Mouse (Mus musculus): ENCODE measurements at regions not wholly inside any gene's neighbourhood (a gene's known extent, or its start where the extent isn't known, plus 50 kb on each side); places are given as distances from the start of the nearest gene placed in this dataset.

- no peak for DNase-seq (ENCODE audit: extremely low spot score, low read depth, low spot score)
These were observed 1786.5 kb downstream of the Olfm4 start for GRCm38 (mm10) chr14:81770421-81770820.

DNA sequence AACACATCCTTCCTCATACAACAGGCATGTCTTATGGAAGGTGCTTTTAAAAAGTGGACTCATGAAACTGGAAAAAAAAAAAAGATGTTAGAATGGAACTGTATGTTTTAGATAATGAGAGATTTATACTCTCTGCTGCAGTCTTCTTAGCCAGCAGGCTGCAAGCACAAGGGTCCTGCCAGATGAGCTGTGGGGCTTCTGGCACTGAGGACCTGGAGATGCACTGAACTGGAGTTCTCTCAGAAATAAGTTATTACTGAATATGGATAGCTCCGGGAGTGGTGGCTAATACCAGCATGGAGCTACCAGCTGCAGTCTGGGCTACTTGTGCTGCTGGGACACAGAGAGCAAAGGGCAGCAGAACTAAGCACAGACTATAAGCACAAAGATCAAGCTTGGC lies 1787.9 kb downstream of the Olfm4 start:
- DNase-seq (ENCODE audit: extremely low spot score, low read depth, low spot score) = no peak

DNA sequence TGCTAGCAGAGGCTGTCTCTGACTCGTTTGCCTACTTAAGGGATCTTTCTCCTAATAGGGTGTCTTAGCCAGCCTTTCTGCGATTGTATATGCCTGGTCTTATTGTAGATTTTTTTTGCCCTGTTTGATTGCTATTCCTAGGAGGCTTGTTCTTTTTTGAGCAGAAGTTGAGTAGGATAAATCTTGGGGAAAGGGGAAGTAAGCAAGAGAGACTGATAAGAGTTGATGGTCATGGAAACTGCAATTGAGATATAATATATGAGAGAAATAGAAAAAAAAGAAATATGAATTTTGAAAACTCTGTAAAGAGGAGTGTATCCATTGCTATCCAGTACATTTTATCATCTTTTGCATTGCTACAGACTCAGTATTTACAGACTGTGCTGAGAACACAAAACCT lies 1805.0 kb downstream of the Olfm4 start:
- no peak for DNase-seq (ENCODE audit: extremely low spot score, low read depth, low spot score)

DNA sequence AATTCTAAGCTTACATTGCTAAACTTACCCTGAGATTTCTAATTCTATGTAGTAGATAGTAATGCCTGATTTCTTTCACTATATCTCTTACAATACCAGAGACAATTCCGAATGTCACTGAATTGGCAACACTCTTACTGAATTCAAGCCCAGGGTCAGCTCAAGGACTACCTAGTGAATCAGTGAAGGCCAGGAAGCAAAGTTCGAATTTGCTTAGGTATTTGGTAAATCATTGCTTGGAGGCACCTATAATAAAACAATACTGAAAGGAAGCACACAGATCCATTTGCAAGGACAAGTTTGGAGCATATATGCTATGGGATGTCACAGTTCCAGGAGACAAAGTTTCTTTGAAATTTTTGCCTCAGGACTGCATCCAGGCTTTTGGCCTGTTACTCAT lies 1839.9 kb downstream of the Olfm4 start:
- DNase-seq (ENCODE audit: extremely low spot score, low read depth, low spot score) = no peak

GRCm38 (mm10) chr14:81858617-81859016 lies 1874.7 kb downstream of the Olfm4 start:
- peak; percentile 22 for DNase-seq (ENCODE audit: extremely low spot score, low read depth, low spot score)

DNA sequence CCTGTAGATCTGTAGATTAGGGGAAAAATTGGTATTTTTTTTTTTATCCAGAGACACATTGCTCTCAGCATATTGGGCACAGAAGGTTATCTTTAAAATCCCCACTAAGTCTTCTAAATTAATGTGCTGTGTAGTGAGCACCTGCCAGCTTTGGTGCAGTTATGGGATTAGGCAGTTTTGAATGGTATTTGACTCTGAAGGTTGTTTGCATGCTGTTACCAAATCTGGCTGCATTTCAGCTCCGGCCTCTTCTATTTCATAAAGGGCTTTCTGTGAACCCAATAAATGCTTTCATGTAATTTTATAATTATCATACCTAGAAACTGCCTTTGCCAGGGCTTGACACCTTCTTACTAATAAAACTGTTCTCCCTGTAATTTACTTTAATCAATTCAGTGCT lies 1886.5 kb downstream of the Olfm4 start:
- DNase-seq (ENCODE audit: extremely low spot score, low read depth, low spot score) = no peak
